Mouse (Mus musculus) layer of hippocampus, adult 2 months (tissue): ENCODE measurements at regions not wholly inside any gene's neighbourhood (a gene's known extent, or its start where the extent isn't known, plus 50 kb on each side); places are given as distances from the start of the nearest gene placed in this dataset.
"Not testable (repeated sequence)": the region's sequence is repeated elsewhere in the genome, so short reads cannot be mapped to it uniquely, and the experiment has no call there.

Experiments
- DNase-seq, 2 experiments: peaks; one replicate each; pipeline ENCODE4 v3.0.0; 2022; ENCODE audit warnings: low spot score in 2 of 2
- H3K27ac ChIP-seq: fragments of 200-600 bp; 2 replicates; pipeline ENCODE4 v1.8.1; 2022
- H3K4me3 ChIP-seq: fragments of 200-600 bp; 2 replicates; pipeline ENCODE4 v1.8.1; 2022; ENCODE audit warnings: mild to moderate bottlenecking
- CTCF ChIP-seq: fragments of 200-600 bp; conservative IDR thresholded peaks from 2 replicates; pipeline ENCODE4 v1.8.1; 2022; ENCODE audit warnings: antibody characterized with exemption, mild to moderate bottlenecking, moderate library complexity

DNA sequence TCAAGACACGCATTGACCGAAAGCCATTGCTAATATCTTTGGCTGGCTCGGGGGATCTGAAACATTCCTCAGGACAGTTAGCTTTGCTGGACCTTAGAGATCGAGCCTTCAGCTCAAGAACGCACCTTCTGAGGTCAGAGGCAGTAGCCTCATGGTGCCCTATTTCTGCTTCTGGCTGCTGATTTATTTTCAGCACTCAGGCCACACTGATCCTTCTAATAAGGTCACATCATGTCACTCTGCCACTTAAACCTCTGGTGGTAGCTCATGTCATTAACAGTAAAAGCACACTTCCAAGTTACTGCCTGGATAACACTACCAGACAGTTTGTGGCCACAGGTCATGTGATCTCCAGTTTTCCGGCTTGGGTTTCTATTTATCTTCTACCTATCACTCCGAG lies 325.9 kb upstream of the Tmpo start:
- Histone ChIP-seq H3K4me3 (no peak overlapping the region), H3K27ac (no peak overlapping the region)
- no peak for TF ChIP-seq CTCF
- no peak for DNase-seq

DNA sequence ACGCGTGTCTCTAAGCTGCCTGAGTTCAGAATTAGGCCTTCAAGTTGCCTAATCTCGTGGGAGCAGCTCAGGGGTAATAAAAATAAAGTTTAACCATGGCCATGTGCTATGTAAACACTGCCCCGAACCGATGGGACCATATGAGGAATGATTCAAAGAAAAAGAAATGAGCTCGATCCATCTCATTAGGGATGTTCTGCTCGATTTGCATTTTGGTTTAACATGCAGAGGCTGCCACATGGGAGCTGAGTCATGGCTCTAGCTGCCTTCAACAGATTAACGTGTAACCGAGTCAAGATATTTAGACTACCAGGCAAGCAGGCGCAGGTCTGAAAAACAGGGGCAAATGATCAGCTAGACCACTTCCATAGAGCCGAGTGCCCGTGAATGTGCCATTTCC lies 323.8 kb upstream of the Tmpo start:
- TF ChIP-seq CTCF, result no peak
- DNase-seq, result peak in 1 of 2 experiments; percentile 21
- no peak overlapping the region for H3K4me3 ChIP-seq
- H3K27ac ChIP-seq, result no peak overlapping the region

DNA sequence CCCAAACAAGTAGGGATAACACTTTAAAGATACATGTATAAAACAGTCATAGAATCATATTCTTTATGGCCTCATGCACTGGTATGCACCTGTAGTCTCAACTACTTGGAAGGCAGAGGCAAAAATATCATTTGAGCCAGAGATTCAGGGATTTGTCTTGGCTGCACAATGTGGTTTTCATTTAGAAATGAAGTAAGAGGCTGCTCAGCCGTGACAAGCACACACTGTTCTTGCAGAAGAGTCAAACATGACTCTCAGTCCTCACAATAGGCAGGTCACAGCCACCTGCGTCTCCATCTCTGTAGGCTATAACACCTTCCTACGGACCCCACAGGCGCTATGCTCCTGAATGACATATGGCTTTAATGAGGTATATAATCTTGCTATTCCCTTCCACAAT lies 317.4 kb upstream of the Tmpo start:
- H3K4me3 ChIP-seq, result no peak overlapping the region
- no peak for TF ChIP-seq CTCF
- no peak overlapping the region for H3K27ac ChIP-seq
- DNase-seq, result no peak

DNA sequence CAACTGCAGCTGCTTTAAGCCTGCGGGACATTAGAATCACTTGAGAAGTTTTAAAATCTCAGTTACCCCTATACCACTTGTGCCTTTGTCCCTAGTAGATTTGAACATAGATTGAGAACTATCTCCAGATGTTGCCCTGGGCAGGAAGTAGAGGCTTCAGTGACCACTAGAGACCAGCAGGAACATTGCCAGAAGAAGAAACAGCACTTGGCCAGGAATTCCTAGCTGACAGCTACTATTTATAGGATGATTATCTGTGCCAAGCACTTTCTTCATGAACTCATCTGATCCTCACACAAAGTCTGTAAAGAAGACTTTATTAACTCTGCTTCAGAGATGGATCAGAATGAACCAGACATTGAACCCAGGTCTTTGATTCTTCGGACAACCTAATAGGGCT lies 283.6 kb upstream of the Tmpo start:
- Histone ChIP-seq H3K4me3 (no peak overlapping the region), H3K27ac (no peak overlapping the region)
- DNase-seq, result no peak
- no peak for TF ChIP-seq CTCF

DNA sequence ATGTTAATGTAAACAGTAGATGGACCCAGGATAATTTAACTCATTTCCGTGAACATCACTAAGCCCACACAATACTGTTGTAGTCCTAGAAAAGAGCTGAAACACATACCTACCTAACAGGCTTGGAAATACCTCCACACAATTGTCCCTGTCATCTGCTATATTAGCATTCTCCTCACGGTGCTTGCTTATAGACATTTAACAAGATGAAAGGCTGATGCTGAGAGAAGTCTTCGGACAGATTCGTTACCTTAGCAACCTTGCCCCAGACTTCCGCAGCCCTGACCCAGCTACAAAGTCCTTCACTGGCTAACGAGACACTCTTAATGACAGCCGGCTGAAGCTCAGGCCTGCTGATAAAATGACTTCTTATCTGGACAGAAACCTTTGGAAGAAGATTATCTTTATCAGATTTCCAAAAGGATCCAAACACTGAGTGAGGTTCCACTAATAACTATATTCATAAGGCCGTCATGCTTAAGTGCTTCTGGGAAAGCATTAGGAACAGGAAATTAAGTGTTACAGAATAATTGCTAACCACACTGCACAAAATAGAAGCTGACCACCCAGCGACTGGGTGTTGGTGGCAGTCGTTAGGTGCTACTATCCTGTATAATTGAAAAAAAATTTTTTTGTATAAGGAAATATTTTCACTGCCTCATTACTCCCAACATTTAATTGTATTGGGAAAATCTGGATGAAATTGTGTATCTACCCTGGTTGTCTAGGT lies 267.0 kb upstream of the Tmpo start:
- no peak for TF ChIP-seq CTCF
- H3K4me3 ChIP-seq, result no peak overlapping the region
- no peak for DNase-seq
- no peak overlapping the region for H3K27ac ChIP-seq

DNA sequence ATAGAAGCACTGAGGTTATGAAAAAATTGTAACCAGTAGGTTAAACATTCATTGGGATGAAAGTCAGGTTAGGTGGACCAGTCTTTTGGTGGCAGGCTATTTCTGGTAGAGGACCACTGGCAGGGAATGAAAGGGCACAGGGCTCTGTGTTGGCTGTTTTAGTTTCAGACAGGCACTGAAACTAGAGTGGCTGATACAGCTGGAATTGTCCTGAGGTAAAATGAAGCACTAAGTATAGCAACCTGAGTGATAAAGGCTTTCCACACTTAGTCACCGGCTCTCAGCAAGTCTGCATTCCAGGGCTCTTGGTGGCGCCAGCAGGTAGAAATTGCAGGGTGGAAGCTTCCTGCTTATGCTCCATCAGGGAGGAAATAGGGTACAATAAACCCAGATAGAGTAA lies 262.2 kb upstream of the Tmpo start:
- TF ChIP-seq CTCF, result no peak
- DNase-seq, result no peak
- no peak overlapping the region for H3K4me3 ChIP-seq
- no peak overlapping the region for H3K27ac ChIP-seq

DNA sequence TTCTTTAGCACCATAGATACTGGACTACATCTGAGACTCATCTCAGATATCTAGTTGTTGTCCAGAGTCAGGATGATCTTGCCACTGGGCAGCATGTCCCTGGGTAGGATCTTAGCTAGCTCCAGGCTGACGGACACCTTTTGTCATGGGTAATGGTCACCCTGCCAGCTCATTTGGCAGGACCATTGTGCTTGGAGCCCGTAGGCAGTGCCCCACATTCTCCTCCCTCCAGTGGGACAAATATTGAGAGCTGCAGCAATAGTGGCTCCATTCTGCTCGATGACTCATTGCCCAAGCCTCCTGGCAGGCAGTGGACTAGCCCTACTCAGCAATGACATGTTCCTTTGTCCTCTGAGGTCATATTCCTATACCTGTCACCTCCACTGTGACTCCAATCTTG lies 258.9 kb upstream of the Tmpo start:
- TF ChIP-seq CTCF, result no peak
- DNase-seq, result no peak
- Histone ChIP-seq H3K4me3 (no peak overlapping the region), H3K27ac (no peak overlapping the region)

DNA sequence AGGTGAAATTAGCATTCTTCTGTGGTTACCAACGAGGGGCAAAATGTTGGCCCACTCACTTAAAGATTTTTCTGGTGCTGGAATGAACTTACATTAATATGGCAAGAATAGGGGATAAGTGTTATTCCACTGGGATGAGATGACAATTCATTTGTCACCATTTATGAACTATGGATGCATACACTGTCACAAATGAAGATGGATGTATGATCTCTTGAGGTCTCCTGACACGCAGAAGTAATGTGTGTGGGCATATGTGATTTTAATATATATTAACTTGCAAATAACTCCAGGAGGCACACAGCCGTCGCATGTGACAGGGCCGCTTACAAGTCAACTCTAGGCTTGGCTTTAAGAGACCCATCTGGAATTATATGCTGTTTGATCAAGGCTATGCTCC lies 256.8 kb upstream of the Tmpo start:
- no peak overlapping the region for H3K27ac ChIP-seq
- no peak for DNase-seq
- no peak for TF ChIP-seq CTCF
- H3K4me3 ChIP-seq, result no peak overlapping the region

DNA sequence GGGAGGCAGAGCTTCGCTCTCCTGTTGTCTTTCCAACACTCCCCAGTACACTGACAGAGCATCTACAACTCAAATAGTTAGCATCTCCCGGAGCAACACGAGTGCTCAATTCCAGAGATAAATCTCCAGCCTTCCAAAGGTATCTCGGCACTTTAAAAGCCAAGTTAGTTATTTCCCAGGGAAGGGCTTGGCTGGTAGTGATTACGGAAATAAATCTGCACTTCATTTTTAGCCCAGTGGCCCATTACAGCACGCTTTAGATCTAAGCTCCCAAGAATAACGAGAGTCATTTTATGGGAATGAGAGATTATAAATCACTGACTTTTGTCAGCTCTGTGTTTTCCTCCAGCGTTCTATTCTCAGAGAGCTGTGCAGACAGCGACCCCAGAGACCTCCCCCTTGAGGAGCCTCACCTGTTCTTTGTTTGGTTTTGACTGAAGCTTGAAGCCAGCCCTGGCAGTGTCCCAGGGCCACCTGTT lies 255.0 kb upstream of the Tmpo start:
- DNase-seq, result no peak
- Histone ChIP-seq H3K27ac (no peak overlapping the region), H3K4me3 (no peak overlapping the region)
- TF ChIP-seq CTCF, result no peak

DNA sequence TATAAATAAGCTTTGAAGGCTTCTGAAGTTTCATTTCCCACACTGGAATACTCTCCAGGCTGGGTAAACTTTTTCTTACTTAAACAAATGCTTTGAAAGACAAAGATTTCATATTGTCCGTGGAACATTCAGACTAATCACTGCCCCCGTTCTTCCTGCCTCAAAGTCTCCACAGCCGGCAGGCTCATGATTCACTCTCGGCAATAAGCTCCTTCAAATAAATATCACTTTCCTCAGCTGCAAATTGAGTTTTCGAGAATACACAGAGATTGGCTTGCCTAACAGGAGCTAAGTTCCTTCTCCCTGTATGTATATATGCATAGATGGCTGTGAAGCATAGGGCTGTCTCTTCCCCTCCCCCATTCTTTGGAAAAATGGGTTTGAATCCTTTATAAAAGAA lies 249.2 kb upstream of the Tmpo start:
- H3K27ac ChIP-seq, result peak overlapping the region; percentile 10; the same call in 1 of the 2 replicates
- TF ChIP-seq CTCF, result no peak
- no peak overlapping the region for H3K4me3 ChIP-seq
- DNase-seq, result peak in 1 of 2 experiments; percentile 29

DNA sequence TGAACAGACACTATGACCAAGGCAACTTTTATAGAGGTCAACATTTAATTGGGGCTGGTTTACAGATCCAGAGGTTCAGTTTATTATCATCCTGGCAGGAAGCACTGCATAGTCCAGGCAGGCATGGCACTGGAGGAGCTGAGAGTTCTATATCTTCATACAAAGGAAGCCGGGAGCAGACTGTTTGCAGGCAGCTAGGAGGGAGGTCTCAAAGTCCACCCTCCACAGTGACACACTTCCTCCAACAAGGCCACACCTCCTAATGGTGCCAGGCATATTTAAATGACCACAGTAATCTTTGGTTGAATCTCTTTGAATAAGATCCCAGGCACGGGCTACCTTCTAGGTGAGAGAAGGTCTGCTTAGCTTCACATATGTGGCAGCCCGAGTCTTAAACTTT lies 245.5 kb upstream of the Tmpo start:
- H3K27ac ChIP-seq, result no peak overlapping the region
- no peak for TF ChIP-seq CTCF
- H3K4me3 ChIP-seq, result no peak overlapping the region
- DNase-seq, result no peak

DNA sequence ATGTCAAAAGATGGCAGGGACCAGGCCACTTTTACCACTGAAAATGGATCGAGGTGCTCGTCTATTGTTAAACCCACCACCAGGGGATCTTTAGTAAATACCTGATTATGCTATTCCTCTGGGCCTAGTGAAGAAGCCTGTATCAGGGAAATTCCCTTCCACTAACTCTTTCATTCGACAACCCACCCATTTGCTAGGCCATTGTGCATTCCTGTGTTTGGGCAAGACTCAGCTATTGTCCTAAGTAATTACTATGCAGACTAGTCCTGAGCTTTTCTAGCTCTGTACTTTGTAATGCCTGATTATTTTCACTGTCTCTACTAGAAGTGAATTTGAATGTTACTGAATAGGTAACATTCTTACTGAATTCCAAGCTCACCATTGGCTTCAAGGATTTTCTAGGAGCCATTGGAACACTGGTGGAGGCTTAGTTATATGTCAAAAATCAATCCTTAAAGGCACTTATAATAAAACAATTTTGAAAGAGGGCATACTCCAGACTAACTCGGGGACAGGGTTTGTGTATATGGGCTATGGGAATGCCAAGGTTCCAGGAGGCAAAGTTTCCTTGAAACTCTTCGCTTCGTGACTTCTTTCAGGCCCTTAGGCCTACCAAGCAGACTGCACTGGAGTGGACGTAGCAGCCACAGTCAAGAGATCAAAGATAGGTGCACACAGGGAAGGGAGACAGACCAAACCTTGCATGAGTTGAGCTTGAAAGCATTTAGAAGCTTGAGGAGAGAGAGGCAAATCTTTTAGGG lies 244.7 kb upstream of the Tmpo start:
- H3K27ac ChIP-seq, H3K4me3 ChIP-seq, DNase-seq: not testable (repeated sequence)

DNA sequence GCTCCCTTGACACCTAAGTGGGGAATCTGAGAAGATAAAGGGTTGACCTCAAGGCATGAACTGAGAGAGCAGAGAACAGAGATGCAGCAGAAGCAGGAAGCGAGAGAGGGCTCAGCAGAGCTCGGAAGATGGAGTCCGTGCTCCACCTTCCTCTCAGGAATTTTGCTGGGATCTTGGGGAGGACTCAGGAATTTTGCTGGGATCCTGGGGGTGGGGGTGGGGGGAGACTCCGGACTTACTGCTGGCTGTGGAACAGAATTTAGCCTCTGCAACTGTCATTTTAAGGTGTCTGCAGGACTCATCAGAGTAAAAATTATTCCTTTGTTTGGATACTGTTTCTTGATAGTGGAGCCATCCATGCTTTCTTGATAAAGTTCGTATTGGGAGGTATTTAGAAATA lies 243.7 kb upstream of the Tmpo start:
- no peak for DNase-seq
- TF ChIP-seq CTCF, result no peak
- no peak overlapping the region for H3K4me3 ChIP-seq
- H3K27ac ChIP-seq, result no peak overlapping the region

DNA sequence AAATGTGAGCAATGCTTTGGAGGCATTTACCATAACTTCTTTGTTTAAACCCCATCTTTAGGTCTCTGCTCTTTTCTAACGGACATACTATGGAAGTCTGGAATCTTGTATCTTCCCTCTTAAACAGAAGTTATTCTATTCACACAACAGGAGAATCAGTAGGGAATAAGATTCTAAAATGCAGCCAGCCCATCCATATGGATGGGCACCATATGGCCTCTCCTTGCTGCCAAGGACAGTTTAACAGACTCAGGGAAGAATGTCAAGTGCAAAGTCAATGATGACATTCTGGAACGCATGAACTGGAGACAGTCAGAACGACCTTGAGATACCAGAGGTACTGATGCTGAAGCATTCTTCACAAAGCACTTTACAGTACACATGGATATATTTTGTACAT lies 206.1 kb upstream of the Tmpo start:
- no peak for DNase-seq
- H3K27ac ChIP-seq, result no peak overlapping the region
- no peak for TF ChIP-seq CTCF

More for the DNA sequence above, 206.1 kb upstream of the Tmpo start:
- H3K4me3 ChIP-seq, result no peak overlapping the region
